Mouse (Mus musculus) testis, adult 2 months (tissue): Measurements from ENCODE around the gene Gm13695. TPM values are rescaled to one million over a fixed set of nuclear protein-coding genes. Genes with fewer than 3 reads are reported as not detected.
"Not testable (repeated sequence)": the region's sequence is repeated elsewhere in the genome, so short reads cannot be mapped to it uniquely, and the experiment has no call there.

Source experiments
- H3K27ac ChIP-seq: fragments of 200-500 bp; 2 replicates; pipeline ENCODE4 v1.5.1; 2012; ENCODE audit warnings: low read depth, low read length; ENCODE audit not compliant: control insufficient read depth, insufficient read depth
- H3K27me3 ChIP-seq: fragments of 200-500 bp; 2 replicates; pipeline ENCODE4 v1.6.1; 2012; ENCODE audit warnings: mild to moderate bottlenecking, low read length, moderate library complexity; ENCODE audit not compliant: control insufficient read depth, insufficient read depth
- H3K36me3 ChIP-seq: fragments of 200-500 bp; 2 replicates; pipeline ENCODE4 v1.6.1; 2012; ENCODE audit warnings: mild to moderate bottlenecking, low read length; ENCODE audit not compliant: control insufficient read depth, insufficient read depth
- H3K4me1 ChIP-seq: fragments of 200-500 bp; 2 replicates; pipeline ENCODE4 v1.6.1; 2012; ENCODE audit warnings: low read length; ENCODE audit not compliant: control insufficient read depth, insufficient read depth
- H3K4me3 ChIP-seq: fragments of 200-500 bp; 2 replicates; pipeline ENCODE4 v1.5.1; 2012; ENCODE audit warnings: low read depth, mild to moderate bottlenecking, low read length, moderate library complexity, mixed read lengths; ENCODE audit not compliant: control insufficient read depth
- CTCF ChIP-seq: fragments of 200-500 bp; IDR thresholded peaks from 2 replicates; pipeline ENCODE4 v1.5.1; 2012; ENCODE audit warnings: low read depth, mild to moderate bottlenecking, inconsistent platforms, low read length, moderate library complexity; ENCODE audit not compliant: control insufficient read depth, insufficient read depth, insufficient replicate concordance
- POLR2A ChIP-seq: fragments of 200-500 bp; IDR thresholded peaks from 2 replicates; pipeline ENCODE4 v1.6.1; 2012; ENCODE audit warnings: low read depth, mild to moderate bottlenecking, inconsistent platforms, low read length, moderate library complexity; ENCODE audit not compliant: control insufficient read depth
- polyA plus RNA-seq: library from polyadenylated mRNA; depleted of rRNA; stranded (reverse); fragments of >200 nt; gene quantifications from 2 replicates; pipeline ENCODE4 v1.2.3, GENCODE M21; 2012; rRNA removed

The Gm13695 gene
- polyA plus RNA-seq, 1 experiment = 0.06 TPM

GRCm38 (mm10) chr2:83993639-83994255 lies 26.6 kb downstream of the Gm13695 start:
- not testable (repeated sequence) for H3K27ac ChIP-seq, H3K4me3 ChIP-seq

GRCm38 (mm10) chr2:83994526-83994925 lies 27.4 kb downstream of the Gm13695 start:
- H3K4me3 ChIP-seq, H3K27ac ChIP-seq, H3K27me3 ChIP-seq, H3K36me3 ChIP-seq, H3K4me1 ChIP-seq: not testable (repeated sequence)

More at GRCm38 (mm10) chr2:83993639-83994255, 26.6 kb downstream of the Gm13695 start:
- not testable (repeated sequence) for H3K27me3 ChIP-seq, H3K36me3 ChIP-seq, H3K4me1 ChIP-seq

- H3K27me3 ChIP-seq = no peaks in the 10 kb centered on the region
- no peaks in the 10 kb centered on the region for H3K36me3 ChIP-seq
- H3K27ac ChIP-seq = no peak overlapping the region
- TF ChIP-seq CTCF = no peak
- TF ChIP-seq POLR2A = no peak
- H3K4me3 ChIP-seq = no peak overlapping the region
- no peaks in the 10 kb centered on the region for H3K4me1 ChIP-seq
Measured at GRCm38 (mm10) chr2:84008913-84009312, 41.8 kb downstream of the Gm13695 start.

DNA sequence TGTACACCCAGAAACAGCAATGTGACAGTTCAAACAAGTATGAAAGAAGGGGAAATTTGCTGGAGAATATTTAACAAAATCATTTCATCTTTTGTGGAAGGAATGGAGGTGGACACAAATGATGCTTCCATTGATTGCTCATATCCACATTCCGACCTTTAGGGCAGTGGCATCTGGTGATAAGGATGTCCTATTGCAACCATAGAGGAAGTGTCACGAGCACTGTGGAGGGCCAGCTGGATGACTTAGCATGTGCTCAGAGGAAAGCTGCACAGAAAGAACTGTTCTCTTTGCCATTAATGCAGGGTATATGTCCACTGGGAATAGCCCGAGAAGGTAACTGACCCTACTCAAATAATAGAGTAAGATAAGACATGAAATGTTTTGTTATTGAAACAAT lies 42.7 kb downstream of the Gm13695 start:
- no peaks in the 10 kb centered on the region for H3K4me1 ChIP-seq
- H3K4me3 ChIP-seq = no peak overlapping the region
- H3K27ac ChIP-seq = no peak overlapping the region
- no peak for TF ChIP-seq POLR2A
- TF ChIP-seq CTCF = no peak
- H3K27me3 ChIP-seq = no peaks in the 10 kb centered on the region
- no peaks in the 10 kb centered on the region for H3K36me3 ChIP-seq

- Histone ChIP-seq H3K4me1 (no peaks in the 10 kb centered on the region), H3K27ac (no peak overlapping the region), H3K36me3 (no peaks in the 10 kb centered on the region), H3K4me3 (no peak overlapping the region), H3K27me3 (no peaks in the 10 kb centered on the region)
- TF ChIP-seq POLR2A (no peak), CTCF (no peak)
Measured at GRCm38 (mm10) chr2:84014572-84014971, 47.5 kb downstream of the Gm13695 start.

DNA sequence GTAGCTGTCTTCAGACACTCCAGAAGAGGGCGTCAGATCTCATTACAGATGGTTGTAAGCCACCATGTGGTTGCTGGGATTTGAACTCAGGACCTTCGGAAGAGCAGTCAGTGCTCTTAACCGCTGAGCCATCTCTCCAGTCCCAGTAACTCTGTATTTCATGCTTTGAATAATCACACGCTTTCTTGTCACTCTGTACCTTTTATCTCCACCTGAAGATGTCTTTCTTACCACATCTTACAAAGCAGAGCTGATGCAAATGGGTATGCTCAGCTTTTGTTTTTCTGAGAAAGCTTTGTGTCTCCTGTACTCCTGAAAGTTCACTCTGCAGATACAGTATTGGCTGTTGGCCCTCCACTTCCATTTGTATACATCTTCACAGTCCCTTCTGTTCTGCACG lies 49.2 kb downstream of the Gm13695 start:
- H3K27ac ChIP-seq, H3K4me1 ChIP-seq, H3K27me3 ChIP-seq, H3K36me3 ChIP-seq, H3K4me3 ChIP-seq: not testable (repeated sequence)

- no peaks in the 10 kb centered on the region for H3K36me3 ChIP-seq
- TF ChIP-seq CTCF (no peak), POLR2A (no peak)
- no peak overlapping the region for H3K4me3 ChIP-seq
- H3K27ac ChIP-seq = no peak overlapping the region
- no peaks in the 10 kb centered on the region for H3K4me1 ChIP-seq
- no peaks in the 10 kb centered on the region for H3K27me3 ChIP-seq
Measured at GRCm38 (mm10) chr2:84018330-84018729, 51.2 kb downstream of the Gm13695 start.

Other genes with a start within 250 kb of the Gm13695 start
- gene Itgav, start 242.9 kb upstream of the Gm13695 start, polyA plus RNA-seq = 3.1 and 4.1 TPM in 2 replicates
- gene Fam171b, start 154.7 kb upstream of the Gm13695 start, polyA plus RNA-seq = 0.10 and 0.11 TPM in 2 replicates
- 50.4 and 63.8 TPM in 2 replicates for gene Zswim2, start 26.1 kb upstream of the Gm13695 start, polyA plus RNA-seq
- gene Gm13698, start 11.6 kb upstream of the Gm13695 start, polyA plus RNA-seq = 0.06 and 0.07 TPM in 2 replicates
- gene Gm13693, start 5.8 kb upstream of the Gm13695 start, polyA plus RNA-seq = 0.06 and 0.07 TPM in 2 replicates
- 0.06 and 0.07 TPM in 2 replicates for gene Gm13696, start 5.8 kb downstream of the Gm13695 start, polyA plus RNA-seq
- gene Gm13694, start 11.6 kb downstream of the Gm13695 start, polyA plus RNA-seq = 0.06 and 0.07 TPM in 2 replicates
- gene Gm13697, start 17.4 kb downstream of the Gm13695 start, polyA plus RNA-seq = 0.06 and 0.07 TPM in 2 replicates
- 0.06 TPM in 2 replicates for gene Gm13691, start 23.2 kb downstream of the Gm13695 start, polyA plus RNA-seq